Mouse (Mus musculus): Measurements from ENCODE around the gene Stag1. TPM values are rescaled to one million over a fixed set of nuclear protein-coding genes. Genes with fewer than 3 reads are reported as not detected.
"Not testable (repeated sequence)": the region's sequence is repeated elsewhere in the genome, so short reads cannot be mapped to it uniquely, and the experiment has no call there.

Stag1 gene
- total RNA-seq, 1 experiment from 2014 or later = 42.4 TPM

DNA sequence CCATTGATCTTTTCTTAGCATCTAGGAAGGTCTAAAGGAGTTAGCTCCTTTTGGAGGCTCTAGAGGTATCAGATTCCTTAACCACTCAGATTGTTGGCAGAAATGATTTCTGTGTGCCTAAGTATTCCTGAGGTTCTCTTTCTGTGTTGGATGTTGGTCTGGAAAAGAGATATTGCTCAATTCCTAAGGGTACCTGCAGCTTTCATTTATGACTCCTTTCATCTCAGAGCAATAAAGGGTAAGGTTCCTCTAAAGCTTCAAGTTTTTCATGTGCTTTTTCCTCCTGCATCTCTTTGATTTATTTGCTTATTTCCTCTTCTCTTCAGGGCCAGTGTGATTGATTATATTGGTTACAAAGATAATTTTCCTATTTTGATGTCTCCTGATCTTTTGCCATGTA, 84.7 kb downstream of the Stag1 start:
- no peak for DNase-seq

GRCm38 (mm10) chr9:100685769-100686487, 88.3 kb downstream of the Stag1 start:
- DNase-seq = no peak

DNA sequence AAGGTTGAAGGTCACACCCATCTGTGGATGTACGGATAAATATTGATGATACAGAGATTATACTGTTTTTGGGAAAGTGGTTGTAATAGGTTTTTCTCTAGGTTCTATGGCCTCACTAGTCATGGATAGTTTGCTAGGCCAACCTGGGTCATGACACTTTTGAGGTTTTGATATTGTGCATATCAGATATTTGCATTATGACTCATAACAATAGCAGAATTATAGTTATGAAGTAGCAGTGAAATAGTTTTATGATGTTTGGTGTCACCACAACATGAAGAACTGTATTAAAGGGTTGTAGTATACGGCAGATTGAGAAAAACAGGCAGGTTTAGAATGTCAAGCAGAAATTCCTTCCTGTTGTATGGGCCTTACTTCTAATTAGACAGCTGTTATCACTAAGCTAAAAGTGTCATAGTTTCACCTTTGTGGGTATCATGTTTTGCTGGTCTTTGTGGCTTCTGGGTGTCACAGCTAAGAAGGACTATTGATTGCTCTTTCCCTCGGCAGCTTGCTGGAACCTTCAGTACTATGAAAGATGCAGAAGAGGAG, 92.2 kb downstream of the Stag1 start:
- DNase-seq = no peak

- no peak for DNase-seq
Observed at GRCm38 (mm10) chr9:100692239-100692638, 94.6 kb downstream of the Stag1 start.

DNA sequence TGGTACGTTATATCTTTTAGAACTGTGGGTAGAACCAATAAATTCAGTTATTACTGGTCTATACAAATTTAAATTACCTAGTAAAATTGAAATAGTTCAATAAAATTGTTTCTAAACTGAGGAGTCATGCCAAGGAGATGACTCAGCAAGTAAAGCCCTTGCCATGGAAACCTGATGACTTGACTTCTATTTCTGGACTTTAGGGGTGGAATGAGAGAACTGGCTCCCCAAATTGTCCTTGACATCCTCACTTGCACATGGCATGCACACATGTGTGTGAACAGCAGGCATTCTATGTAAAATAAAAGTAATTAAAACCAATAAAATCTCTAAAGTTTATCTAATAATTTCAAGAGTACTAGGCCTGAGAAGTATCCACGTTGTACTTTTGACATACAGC, 98.9 kb downstream of the Stag1 start:
- DNase-seq = peak; percentile 16

- DNase-seq = no peak
Observed at GRCm38 (mm10) chr9:100707644-100708043, 110.0 kb downstream of the Stag1 start.

- no peak for DNase-seq
Observed at GRCm38 (mm10) chr9:100711665-100712064, 114.1 kb downstream of the Stag1 start.

- DNase-seq = not testable (repeated sequence)
Observed at GRCm38 (mm10) chr9:100724832-100725231, 127.2 kb downstream of the Stag1 start.

DNA sequence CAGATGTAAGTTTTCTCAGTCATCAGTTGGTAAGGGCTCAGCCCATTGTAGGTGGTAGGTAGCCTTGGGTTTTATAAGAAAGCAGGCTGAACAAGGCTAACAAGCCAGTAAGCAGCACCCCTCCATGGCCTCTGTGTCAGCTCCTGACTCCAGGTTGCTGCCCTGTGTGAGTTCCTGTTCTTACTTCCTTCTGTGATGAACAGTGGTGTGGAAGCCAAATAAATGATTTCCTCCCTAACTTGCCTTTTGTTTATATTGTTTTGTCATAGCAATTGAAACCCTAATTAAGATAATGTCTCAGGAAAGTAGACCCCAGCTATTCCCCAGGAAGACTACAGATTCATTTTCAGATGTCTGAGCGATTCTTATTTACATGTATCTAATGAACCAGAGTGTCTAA, 134.2 kb downstream of the Stag1 start:
- DNase-seq = no peak

DNA sequence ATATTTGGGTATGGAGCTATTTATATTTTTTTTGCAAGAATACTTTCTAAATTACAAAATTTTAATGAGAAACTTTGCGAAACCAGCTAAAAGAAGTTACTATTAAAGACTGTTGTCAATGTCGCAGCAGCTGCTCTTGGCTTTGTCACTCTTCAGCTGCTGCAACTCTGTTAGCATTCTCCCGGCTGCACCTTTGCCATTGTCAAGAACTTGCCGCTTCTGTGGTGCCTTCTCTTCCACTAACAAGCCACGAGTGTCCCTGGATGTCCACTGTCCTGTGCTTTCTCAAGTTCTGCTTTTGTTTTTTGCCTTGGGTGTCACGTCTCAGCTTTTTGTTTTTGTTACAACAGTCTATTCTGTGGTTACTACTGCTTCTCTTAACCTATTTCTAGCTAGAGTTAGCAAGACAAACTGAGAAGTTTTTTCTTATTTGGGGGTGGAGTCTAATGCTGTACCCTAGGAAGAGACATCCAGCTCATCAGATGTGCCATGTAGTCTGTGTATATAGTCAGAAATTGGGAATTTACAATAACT, 136.4 kb downstream of the Stag1 start:
- no peak for DNase-seq

GRCm38 (mm10) chr9:100735993-100736645, 138.5 kb downstream of the Stag1 start:
- no peak for DNase-seq

- no peak for DNase-seq
Observed at GRCm38 (mm10) chr9:100736646-100737031, 139.0 kb downstream of the Stag1 start.

DNA sequence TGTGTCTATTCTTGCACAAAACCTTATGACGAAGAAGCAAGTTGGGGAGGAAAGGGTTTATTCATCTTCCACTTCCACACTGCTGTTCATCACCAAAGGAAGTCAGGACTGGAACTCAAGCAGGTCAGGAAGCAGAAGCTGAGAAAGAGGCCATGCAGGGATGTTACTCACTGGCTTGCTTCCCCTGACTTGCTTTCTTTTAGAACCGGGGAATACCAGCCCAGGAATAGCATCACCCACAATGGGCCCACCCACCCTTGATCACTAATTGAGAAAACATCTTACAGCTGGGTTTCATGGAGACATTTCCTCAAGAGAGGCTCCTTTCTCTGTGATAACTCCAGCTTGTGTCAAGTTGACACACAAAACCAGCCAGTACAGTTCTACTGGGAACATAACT, 179.6 kb downstream of the Stag1 start:
- DNase-seq = not testable (repeated sequence)

DNA sequence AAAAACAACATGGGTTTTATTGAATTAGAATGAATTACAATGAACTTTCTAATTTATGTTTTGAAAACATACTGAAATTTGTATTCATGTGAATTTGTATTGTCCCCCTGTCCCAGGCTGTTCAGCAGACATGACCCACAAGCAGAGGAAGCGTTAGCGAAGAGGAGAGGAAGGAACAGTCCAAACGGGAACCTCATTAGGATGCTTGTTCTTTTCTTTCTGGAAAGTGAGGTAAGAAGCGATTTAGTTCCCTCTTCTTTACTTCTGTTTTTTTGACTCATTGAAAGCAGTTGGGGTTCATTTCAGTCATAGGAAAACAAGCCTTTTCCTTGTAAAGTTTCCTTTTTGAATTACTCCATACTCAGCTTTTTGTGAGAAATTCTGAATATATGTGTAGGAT, 268.4 kb downstream of the Stag1 start:
- DNase-seq = no peak

- DNase-seq = no peak
Observed at GRCm38 (mm10) chr9:100869635-100870034, 272.0 kb downstream of the Stag1 start.

GRCm38 (mm10) chr9:100896111-100896510, 298.5 kb downstream of the Stag1 start:
- no peak for DNase-seq

GRCm38 (mm10) chr9:100898042-100898441, 300.4 kb downstream of the Stag1 start:
- no peak for DNase-seq

GRCm38 (mm10) chr9:100910352-100910751, 312.8 kb downstream of the Stag1 start:
- peak; percentile 5 for DNase-seq

DNA sequence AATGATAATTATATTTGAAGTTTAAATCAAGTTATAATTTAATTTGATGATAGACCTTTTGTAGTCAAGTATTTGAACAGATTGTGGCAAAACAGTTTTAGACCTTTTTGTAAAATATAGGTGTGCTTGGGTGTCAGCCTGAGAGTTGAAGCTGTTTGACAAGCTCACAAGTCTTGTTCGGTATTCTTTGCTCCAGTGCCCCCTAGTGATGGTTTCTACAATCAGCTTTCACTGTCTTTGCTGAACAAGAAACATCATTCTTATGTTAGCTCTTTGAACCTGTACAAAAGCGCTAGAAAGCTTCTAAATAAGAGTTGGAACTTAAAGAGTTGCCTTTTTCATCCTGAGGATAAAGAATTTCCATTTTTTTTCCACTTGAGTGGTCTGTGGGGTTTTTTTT, 319.5 kb downstream of the Stag1 start:
- DNase-seq = no peak

DNA sequence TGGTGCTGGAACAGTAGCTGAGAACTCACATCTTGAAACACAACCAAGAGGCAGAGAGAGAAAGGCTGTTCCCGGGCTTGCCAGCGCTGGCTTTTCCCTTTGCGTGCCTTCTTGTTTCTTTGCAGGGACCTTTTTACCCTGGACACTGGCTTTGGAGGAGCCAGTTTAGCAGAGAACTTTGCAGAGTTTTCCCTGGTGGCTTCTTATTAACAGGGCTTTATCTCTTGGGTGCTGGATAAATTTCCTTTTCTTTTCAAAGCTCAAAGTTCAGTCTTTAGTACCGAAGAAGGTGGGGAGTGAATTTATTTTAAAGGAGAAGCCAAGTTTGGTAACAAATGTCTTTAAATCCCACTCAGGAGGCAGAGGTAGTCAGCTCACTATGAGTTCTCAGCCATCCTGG, 329.0 kb downstream of the Stag1 start:
- DNase-seq = no peak

DNA sequence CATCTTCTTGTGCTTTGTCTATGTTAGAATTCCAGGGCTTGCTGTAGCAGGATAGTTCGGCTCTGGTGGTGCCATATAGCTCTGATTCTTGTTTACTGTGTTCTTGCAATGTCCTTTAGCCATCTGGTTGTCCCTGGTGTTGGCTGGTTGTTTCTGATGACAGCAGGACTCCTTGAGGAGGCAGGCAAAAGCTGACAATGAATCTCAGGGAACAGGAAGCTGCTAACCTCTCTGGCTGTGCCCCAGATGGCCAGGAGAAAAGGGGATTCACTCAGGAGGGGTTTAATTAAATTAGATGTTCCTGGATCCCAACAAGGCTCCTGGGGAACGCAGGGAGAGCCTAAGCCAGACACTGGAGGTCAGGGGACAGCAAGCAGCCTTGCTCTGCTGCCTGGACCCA, 344.4 kb downstream of the Stag1 start:
- no peak for DNase-seq

DNA sequence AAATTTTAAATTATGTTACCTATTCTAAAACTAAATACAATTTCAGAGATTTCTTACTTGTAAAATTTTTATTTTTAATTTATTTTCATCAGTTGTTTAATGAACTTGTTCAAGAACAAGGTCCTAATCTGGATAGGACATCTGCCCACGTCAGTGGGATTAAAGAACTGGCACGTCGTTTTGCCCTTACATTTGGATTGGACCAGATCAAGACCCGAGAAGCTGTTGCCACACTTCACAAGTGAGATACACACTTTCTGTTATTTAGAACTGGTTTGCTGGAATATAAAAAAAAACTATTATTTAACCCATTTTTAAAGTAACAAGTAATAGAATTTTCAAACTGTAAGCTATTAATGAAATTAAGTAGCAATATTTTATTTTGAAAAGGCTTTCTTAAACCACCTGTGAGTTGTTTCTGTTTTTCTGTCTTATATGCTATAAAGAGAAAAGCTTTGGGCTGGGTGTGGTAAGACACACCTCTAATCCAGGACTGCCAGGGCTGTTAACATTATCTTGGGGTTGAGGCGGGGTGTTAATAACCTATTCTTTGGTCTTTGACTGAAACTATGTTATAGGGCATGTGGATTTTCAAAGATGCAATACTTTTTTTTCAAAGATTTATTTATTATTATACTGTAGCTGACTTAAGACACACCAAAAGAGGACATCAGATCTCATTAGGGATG, 347.2 kb downstream of the Stag1 start:
- no peak for DNase-seq

DNA sequence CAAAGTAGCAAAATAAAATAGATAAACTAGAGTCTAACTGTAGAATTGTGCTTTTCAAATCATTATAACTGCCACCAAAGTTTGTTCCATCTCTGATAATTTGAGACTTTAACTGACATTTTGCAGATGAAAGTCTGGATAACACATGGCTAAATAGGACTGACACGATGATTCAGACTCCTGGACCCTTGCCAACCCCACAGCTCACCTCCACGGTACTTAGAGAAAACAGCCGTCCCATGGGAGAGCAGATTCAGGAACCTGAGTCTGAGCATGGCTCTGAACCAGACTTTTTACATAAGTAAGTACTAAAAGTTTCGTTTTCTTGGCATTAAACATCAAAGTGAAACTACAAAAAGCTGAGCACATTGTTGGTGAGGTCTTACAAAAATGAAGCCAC, 353.9 kb downstream of the Stag1 start:
- DNase-seq = peak; percentile 69
